Mouse (Mus musculus) liver, postnatal 0 days (tissue): ENCODE measurements around the gene Recql. TPM values are rescaled to one million over a fixed set of nuclear protein-coding genes. Genes with fewer than 3 reads are reported as not detected.

Experiments used
- ATAC-seq: fragments of 200-750 bp; cut with Nextera tagmentation; 2 replicates; pipeline ENCODE4 v1.8.0; 2017; ENCODE audit warnings: mild to moderate bottlenecking, moderate library complexity
- DNase-seq: peaks from one replicate; pipeline ENCODE4 v3.0.0-alpha.2; 2016
- H3K27ac ChIP-seq: fragments of 300-500 bp; sonication (generic); 2 replicates; pipeline ENCODE4 v1.5.1; 2014; ENCODE audit warnings: antibody characterized with exemption, moderate library complexity, mild to moderate bottlenecking, low read depth
- H3K27me3 ChIP-seq: fragments of 300-500 bp; sonication (generic); 2 replicates; pipeline ENCODE4 v1.6.1; 2014; ENCODE audit warnings: low read length, control low read depth, mixed read lengths; ENCODE audit not compliant: insufficient read depth
- H3K36me3 ChIP-seq: fragments of 300-500 bp; sonication (generic); replicated peaks from 2 replicates; pipeline ENCODE4 v1.6.1; 2014; ENCODE audit warnings: mild to moderate bottlenecking, control low read depth, low read length, moderate library complexity, mixed read lengths; ENCODE audit not compliant: insufficient read depth
- H3K4me1 ChIP-seq: fragments of 300-500 bp; sonication (generic); 2 replicates; pipeline ENCODE4 v1.6.1; 2014; ENCODE audit warnings: antibody characterized with exemption, mild to moderate bottlenecking, control low read depth; ENCODE audit not compliant: insufficient read depth
- H3K4me2 ChIP-seq: fragments of 300-500 bp; sonication (generic); 2 replicates; pipeline ENCODE4 v1.6.1; 2014; ENCODE audit warnings: low read depth, mild to moderate bottlenecking, low read length, moderate library complexity, mixed read lengths
- H3K4me3 ChIP-seq: fragments of 300-500 bp; sonication (generic); 2 replicates; pipeline ENCODE4 v1.5.1; 2014; ENCODE audit warnings: low read depth, low read length
- H3K9ac ChIP-seq: fragments of 300-500 bp; sonication (generic); replicated peaks from 2 replicates; pipeline ENCODE4 v1.6.1; 2014; ENCODE audit warnings: mild to moderate bottlenecking, moderate library complexity
- H3K9me3 ChIP-seq: fragments of 300-500 bp; sonication (generic); 2 replicates; pipeline ENCODE4 v1.6.1; 2016; ENCODE audit warnings: mild to moderate bottlenecking, control low read depth, low read length, mixed read lengths
- CTCF ChIP-seq: sonication (generic); IDR thresholded peaks from 2 replicates; pipeline ENCODE4 v1.5.1; 2016; ENCODE audit warnings: antibody characterized with exemption, low read depth
- EP300 ChIP-seq: IDR thresholded peaks from 2 replicates; pipeline ENCODE4 v1.6.1; 2016; ENCODE audit warnings: antibody characterized with exemption, low read depth, mild to moderate bottlenecking
- WGBS: fragments of 180-500 bp; shearing (Covaris S2); extraction: QIAGEN DNeasy Blood & Tissue Kit; methylation state at CpG from one replicate; pipeline ENCODE4 v1.1.7; 2014; ENCODE audit not compliant: insufficient replicate concordance; 5-methylcytosine and 5-hydroxymethylcytosine counted together
- polyA plus RNA-seq: library from polyadenylated mRNA; unstranded; fragments of >200 nt; fragmentation: Nextera tagmentation; extraction: Ambion mirVana; gene quantifications from 2 replicates; pipeline ENCODE4 v1.2.1, GENCODE M21; 2015

Recql gene
- polyA plus RNA-seq, 1 experiment from 2014 or later: 7.3 TPM

DNA sequence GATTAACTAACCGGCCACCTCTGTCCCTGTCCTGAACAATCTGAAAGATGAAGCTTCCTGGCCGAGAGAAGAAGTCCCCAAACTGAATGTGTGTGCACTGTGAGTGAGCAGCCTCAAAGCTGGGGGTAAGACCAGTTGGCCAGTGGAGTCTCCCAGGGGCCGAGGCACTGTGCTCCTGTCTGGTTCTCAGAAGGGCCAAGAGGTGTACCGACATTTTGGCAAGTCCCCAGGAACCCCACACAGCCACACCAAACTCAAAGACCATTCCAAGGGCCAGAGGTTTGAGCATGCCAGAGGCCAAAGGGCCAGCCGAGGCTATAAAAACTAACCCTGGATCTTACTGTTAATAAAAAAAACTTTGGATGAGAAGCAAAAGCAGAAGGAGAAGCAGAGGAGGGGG lies 72.6 kb downstream of the Recql start:
- 68% methylated on average over 5 of the region's 5 CpGs for WGBS
- H3K4me1 ChIP-seq: no peaks in the 10 kb centered on the region

DNA sequence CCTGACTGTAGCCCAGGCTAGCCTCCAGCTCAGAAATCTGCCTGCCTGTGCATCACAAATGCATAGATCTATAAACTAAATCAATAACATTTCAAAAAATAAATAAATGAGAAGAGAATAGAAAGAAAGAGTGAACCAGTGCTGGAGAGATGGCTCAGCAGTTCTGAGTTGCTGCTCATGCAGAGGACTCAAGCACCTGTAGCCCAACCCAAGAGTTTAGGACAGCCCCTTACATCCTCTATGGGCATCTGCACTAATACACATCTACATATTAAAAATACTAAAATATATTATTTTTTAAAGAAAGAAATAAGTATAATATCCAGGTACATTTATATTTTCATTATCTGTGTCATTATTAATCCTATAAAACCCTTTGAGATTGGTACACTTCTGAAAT lies 81.8 kb downstream of the Recql start:
- peaks cover 3% of the 10 kb centered on the region for H3K9me3 ChIP-seq
- H3K27me3 ChIP-seq: no peaks in the 10 kb centered on the region
- H3K36me3 ChIP-seq: no peaks in the 10 kb centered on the region
- H3K4me1 ChIP-seq: no peaks in the 10 kb centered on the region
- TF ChIP-seq EP300 (no peak), CTCF (no peak)
- H3K9ac ChIP-seq: no peak overlapping the region
- no peak overlapping the region for H3K4me3 ChIP-seq
- H3K4me2 ChIP-seq: no peak overlapping the region
- no peak overlapping the region for H3K27ac ChIP-seq
- DNase-seq (no peak), ATAC-seq (no peak)

More for the DNA sequence above, 72.6 kb downstream of the Recql start:
- Histone ChIP-seq H3K27ac (no peak overlapping the region), H3K36me3 (no peaks in the 10 kb centered on the region), H3K27me3 (no peaks in the 10 kb centered on the region), H3K9ac (no peak overlapping the region), H3K9me3 (peaks cover 3% of the 10 kb centered on the region), H3K4me3 (no peak overlapping the region), H3K4me2 (no peak overlapping the region)
- TF ChIP-seq EP300 (no peak), CTCF (no peak)
- DNase-seq: no peak
- ATAC-seq: no peak

Other genes with a start within 250 kb of the Recql start
- not detected in 2 replicates for gene Slco1a6, start 178.6 kb downstream of the Recql start, polyA plus RNA-seq
- gene Iapp, start 88.7 kb downstream of the Recql start, polyA plus RNA-seq: 1.0 TPM in 1 of 2 replicates, not detected in the other
- gene Slco1a5, start 64.1 kb downstream of the Recql start, polyA plus RNA-seq: not detected in 2 replicates
- 11.0 and 11.7 TPM in 2 replicates for gene Pyroxd1, start 41.4 kb downstream of the Recql start, polyA plus RNA-seq
- gene Golt1b, start 134 bp upstream of the Recql start, polyA plus RNA-seq: 15.9 and 18.0 TPM in 2 replicates
- 0.09 TPM in 1 of 2 replicates, not detected in the other for gene Spx, start 26.4 kb upstream of the Recql start, polyA plus RNA-seq
- 90.8 and 92.7 TPM in 2 replicates for gene Gys2, start 86.0 kb upstream of the Recql start, polyA plus RNA-seq
- 12.9 and 16.9 TPM in 2 replicates for gene Ldhb, start 120.9 kb upstream of the Recql start, polyA plus RNA-seq
- 5.6 and 6.2 TPM in 2 replicates for gene Kcnj8, start 184.5 kb upstream of the Recql start, polyA plus RNA-seq